Mouse (Mus musculus) heart, embryonic 14.5 days (tissue): ENCODE measurements around the gene Ddx41. TPM values are rescaled to one million over a fixed set of nuclear protein-coding genes. Genes with fewer than 3 reads are reported as not detected.

Experiments used
- ATAC-seq: fragments of 200-750 bp; cut with Nextera tagmentation; 2 replicates; pipeline ENCODE4 v1.8.0; 2017; ENCODE audit warnings: low read depth, moderate TSS enrichment; ENCODE audit not compliant: insufficient number of reproducible peaks, insufficient read depth, low FRiP score
- H3K27ac ChIP-seq, 2 experiments: fragments of 200-500 bp in 1 of 2; fragments of 300-500 bp in 1 of 2; sonication (generic) in 1 of 2; replicated peaks in 1 of 2; 2 replicates each; pipeline ENCODE4 v1.5.1; 2012 to 2014; ENCODE audit warnings: low read depth in 2 of 2, low read length in 2 of 2, control low read depth in 1 of 2, mild to moderate bottlenecking in 1 of 2, mixed read lengths in 1 of 2; ENCODE audit not compliant: control insufficient read depth in 1 of 2, insufficient read depth in 1 of 2
- H3K27me3 ChIP-seq: fragments of 300-500 bp; sonication (generic); 2 replicates; pipeline ENCODE4 v1.6.1; 2014; ENCODE audit warnings: mild to moderate bottlenecking, low read length, control low read depth; ENCODE audit not compliant: control insufficient read depth, insufficient read depth
- H3K36me3 ChIP-seq: fragments of 300-500 bp; sonication (generic); 2 replicates; pipeline ENCODE4 v1.6.1; 2014; ENCODE audit warnings: mild to moderate bottlenecking, control low read depth, low read length, mixed read lengths; ENCODE audit not compliant: control insufficient read depth, insufficient read depth
- H3K4me1 ChIP-seq, 2 experiments: fragments of 200-500 bp in 1 of 2; fragments of 300-500 bp in 1 of 2; sonication (generic) in 1 of 2; 2 replicates each; pipeline ENCODE4 v1.6.1; 2012 to 2014; ENCODE audit warnings: low read length in 2 of 2, control low read depth in 1 of 2, mixed read lengths in 1 of 2; ENCODE audit not compliant: control insufficient read depth in 2 of 2, insufficient read depth in 2 of 2
- H3K4me2 ChIP-seq: fragments of 300-500 bp; sonication (generic); 2 replicates; pipeline ENCODE4 v1.6.1; 2014; ENCODE audit warnings: mild to moderate bottlenecking, low read length
- H3K4me3 ChIP-seq, 2 experiments: fragments of 200-500 bp in 1 of 2; fragments of 300-500 bp in 1 of 2; sonication (generic) in 1 of 2; 2 replicates each; pipeline ENCODE4 v1.5.1; 2012 to 2014; ENCODE audit warnings: low read length in 2 of 2, mild to moderate bottlenecking in 2 of 2, control low read depth in 1 of 2, low read depth in 1 of 2, moderate library complexity in 1 of 2; ENCODE audit not compliant: control insufficient read depth in 1 of 2, insufficient read depth in 1 of 2
- H3K9ac ChIP-seq: fragments of 300-500 bp; sonication (generic); 2 replicates; pipeline ENCODE4 v1.6.1; 2014; ENCODE audit warnings: mild to moderate bottlenecking, low read length
- H3K9me3 ChIP-seq: fragments of 300-500 bp; sonication (generic); 2 replicates; pipeline ENCODE4 v1.6.1; 2016; ENCODE audit warnings: low read length, control low read depth; ENCODE audit not compliant: control insufficient read depth
- WGBS: fragments of 180-500 bp; shearing (Covaris S2); extraction: QIAGEN DNeasy Blood & Tissue Kit; methylation state at CpG from one replicate; pipeline ENCODE4 v1.1.7; 2014; 5-methylcytosine and 5-hydroxymethylcytosine counted together
- polyA plus RNA-seq: library from polyadenylated mRNA; unstranded; fragments of >200 nt; fragmentation: Nextera tagmentation; extraction: Ambion mirVana; gene quantifications from 2 replicates; pipeline ENCODE4 v1.2.1, GENCODE M21; 2014

Gene Ddx41
- polyA plus RNA-seq, 1 experiment from 2014 or later: 28.9 TPM

DNA sequence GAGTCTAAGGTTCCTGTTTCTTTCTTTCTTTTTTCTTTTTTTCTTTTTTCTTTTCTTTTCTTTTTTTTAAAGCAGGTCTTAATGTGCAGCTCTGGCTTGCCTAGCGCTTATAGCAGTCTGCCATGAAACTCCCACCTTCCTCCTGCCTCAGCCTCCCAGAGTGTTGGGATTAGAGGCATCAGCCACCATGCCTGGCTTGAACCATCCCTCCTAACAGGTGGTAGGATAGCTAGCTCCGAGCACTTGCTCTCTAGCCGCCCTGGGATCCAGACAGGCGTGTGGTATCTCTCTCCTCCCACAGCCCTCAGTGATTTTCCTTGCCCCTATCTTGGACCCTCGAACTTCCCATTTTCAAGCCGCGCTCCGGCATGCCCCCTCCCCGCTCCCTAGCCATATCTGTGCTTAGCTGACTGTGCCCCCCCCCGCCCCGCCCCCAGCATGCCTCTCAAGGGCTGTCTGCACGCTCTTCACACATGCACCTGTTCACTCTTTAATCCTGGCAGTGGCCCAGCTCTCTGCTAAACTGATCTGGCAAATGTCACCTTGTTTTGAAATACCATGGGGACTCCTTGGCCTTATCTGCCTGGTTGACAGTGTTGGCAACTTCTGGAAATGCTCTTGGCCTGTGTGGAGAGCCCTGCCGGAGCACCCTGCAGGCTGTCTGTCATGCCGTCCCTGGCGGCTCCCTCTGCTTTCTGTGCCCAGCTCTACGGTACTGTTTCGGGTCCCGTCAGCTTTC, 41.4 kb downstream of the Ddx41 start:
- peak overlapping the region; percentile 7 to 19; a peak in 1 of 4 replicates for H3K27ac ChIP-seq

DNA sequence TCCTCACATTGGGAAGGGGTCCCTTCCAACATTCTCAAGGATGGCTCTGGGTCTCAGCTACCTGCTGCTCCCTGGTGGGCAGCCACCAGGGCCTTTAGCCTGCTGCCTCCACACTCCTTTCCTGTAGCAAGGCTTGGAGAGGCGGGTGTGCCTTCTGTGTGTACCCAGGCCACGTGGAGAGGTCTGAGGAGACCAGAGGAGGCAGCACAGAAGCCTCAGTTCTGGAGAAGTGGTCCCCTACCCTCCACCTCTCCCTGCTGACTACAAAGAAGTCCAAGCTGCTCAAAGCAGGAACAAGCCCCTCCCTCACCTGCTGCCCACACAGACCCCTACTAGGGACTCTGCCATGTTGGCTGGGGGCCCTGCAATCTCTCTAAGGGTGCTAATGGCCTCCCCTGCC, 42.2 kb downstream of the Ddx41 start:
- Histone ChIP-seq H3K27me3 (peaks cover 56% of the 10 kb centered on the region), H3K4me2 (no peak overlapping the region), H3K4me3 (no peak overlapping the region), H3K27ac (no peak overlapping the region), H3K9ac (no peak overlapping the region), H3K4me1 (peaks cover 21 to 25% of the 10 kb centered on the region in 2 experiments), H3K9me3 (no peaks in the 10 kb centered on the region), H3K36me3 (peaks cover 26% of the 10 kb centered on the region)
- WGBS: 16% methylated on average over 2 of the region's 2 CpGs
- ATAC-seq: no peak

More for the DNA sequence above, 41.4 kb downstream of the Ddx41 start:
- no peaks in the 10 kb centered on the region for H3K9me3 ChIP-seq
- ATAC-seq: peak; percentile 87
- 2% methylated on average over 18 of the region's 18 CpGs for WGBS
- no peak overlapping the region for H3K4me3 ChIP-seq
- peaks cover 21 to 25% of the 10 kb centered on the region in 2 experiments for H3K4me1 ChIP-seq
- peaks cover 33% of the 10 kb centered on the region for H3K36me3 ChIP-seq
- peaks cover 48% of the 10 kb centered on the region for H3K27me3 ChIP-seq
- peak overlapping the region; percentile 28 for H3K4me2 ChIP-seq
- no peak overlapping the region for H3K9ac ChIP-seq

DNA sequence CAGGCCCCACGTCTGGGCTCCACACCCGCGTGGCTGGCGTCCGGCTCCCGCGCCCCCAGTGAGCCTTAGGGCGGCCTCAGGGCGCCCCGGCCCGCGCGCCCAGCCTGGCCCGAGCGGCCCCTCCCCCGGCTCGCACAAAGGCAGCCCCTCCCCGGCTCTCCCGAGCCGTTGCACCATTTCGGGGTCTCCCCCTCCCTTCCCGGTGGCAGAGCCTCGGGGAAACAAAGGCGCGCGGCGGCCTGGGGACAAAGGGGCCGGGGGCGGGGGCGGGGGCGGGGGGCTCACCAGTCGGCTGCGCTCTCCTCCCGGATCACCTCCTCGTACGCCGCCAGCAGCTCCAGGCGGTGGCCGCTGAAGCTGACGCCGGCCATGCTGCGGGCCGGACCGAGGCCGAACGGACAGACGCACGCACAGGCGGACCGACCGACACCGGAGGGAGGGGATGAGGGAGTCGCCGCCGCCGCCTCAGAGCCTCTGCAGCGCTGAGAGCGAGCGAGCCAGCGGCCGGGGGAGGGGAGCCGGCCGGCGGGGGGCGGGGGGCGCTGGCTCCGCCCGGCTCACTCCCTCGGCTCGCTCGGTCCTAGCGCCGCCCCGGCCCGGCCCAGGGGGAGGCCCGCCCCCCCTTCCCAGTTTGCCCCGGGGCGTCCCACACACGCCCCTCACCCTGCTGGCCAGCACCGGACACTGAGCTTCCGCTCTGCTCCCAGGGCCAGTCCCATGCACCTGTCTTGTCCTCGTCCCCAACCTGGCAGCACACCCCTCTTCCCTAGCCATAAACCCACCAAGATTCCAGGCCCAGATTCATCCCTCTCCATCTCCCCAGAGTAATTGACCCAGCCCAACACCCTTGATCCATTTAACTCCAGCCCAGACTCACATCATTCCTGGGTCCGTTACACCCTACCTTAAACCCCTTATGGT, 48.6 kb downstream of the Ddx41 start, which contains the start of gene Dbn1:
Dbn1 (minus strand) TSS at position 534 of the 921 bp plus-strand sequence.
- peak within 1 kb of the TSS; percentile 95 for H3K9ac ChIP-seq
- H3K4me2 ChIP-seq: peak within 1 kb of the TSS; percentile 89
- peak within 1 kb of the TSS; percentile 84 to 85 for H3K4me3 ChIP-seq
- peaks cover 17 to 36% of the 10 kb centered on the region in 2 experiments; a peak in 3 of 4 replicates for H3K4me1 ChIP-seq
- H3K27me3 ChIP-seq: peaks cover 80% of the 10 kb centered on the region
- no peaks in the 10 kb centered on the region for H3K9me3 ChIP-seq
- H3K36me3 ChIP-seq: 0 out of 2 replicates have a peak, but pooled peaks cover 3% of the 10 kb centered on the region
- under 1% methylated on average over 49 of the region's 83 CpGs for WGBS
- H3K27ac ChIP-seq: peak within 1 kb of the TSS; percentile 55 to 83
- peak; percentile 74 for ATAC-seq

DNA sequence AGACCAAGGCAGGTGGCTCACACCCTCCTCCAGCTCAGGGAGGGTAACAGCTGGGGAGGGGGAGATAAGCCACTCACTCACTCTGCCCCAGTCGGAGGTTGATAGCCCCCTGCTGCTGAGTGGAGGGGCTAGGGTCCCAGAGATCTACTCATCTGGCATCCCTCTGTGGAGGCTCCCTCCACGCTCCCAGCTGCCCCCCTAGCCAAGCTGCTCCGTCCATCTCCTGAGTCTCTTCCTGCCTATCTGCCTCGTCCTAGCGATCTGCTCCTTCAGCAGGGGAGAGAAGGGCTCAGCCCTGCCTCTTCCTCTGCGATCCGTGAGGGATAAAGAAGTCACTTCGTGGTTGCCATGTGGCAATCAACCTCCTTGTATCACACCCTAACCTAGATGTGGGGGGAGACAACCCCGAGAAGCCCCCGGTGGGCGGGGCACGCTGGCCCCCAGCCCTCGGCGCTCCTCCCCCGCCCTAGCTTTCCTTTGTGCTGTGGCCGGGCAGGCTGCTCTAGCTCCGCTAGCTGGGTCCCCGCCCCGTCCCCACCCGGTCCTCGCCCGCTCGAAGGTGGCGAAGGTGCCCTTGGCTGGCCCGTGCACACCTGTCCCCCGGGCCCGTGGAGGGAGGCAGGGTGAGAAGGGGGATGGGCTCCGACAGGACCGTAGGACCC, 49.4 kb downstream of the Ddx41 start:
- H3K4me2 ChIP-seq: peak overlapping the region; percentile 89
- H3K27ac ChIP-seq: peak overlapping the region; percentile 55 to 83
- H3K4me3 ChIP-seq: peak overlapping the region; percentile 84 to 85
- under 1% methylated on average over 26 of the region's 29 CpGs for WGBS
- peaks cover 75% of the 10 kb centered on the region for H3K27me3 ChIP-seq
- no peaks in the 10 kb centered on the region for H3K9me3 ChIP-seq
- H3K4me1 ChIP-seq: peaks cover 25 to 44% of the 10 kb centered on the region in 2 experiments; a peak in 3 of 4 replicates
- peaks cover 9% of the 10 kb centered on the region for H3K36me3 ChIP-seq
- ATAC-seq: 0 out of 2 replicates have a peak, but pooled peaks have one; percentile 32
- peak overlapping the region; percentile 95 for H3K9ac ChIP-seq

DNA sequence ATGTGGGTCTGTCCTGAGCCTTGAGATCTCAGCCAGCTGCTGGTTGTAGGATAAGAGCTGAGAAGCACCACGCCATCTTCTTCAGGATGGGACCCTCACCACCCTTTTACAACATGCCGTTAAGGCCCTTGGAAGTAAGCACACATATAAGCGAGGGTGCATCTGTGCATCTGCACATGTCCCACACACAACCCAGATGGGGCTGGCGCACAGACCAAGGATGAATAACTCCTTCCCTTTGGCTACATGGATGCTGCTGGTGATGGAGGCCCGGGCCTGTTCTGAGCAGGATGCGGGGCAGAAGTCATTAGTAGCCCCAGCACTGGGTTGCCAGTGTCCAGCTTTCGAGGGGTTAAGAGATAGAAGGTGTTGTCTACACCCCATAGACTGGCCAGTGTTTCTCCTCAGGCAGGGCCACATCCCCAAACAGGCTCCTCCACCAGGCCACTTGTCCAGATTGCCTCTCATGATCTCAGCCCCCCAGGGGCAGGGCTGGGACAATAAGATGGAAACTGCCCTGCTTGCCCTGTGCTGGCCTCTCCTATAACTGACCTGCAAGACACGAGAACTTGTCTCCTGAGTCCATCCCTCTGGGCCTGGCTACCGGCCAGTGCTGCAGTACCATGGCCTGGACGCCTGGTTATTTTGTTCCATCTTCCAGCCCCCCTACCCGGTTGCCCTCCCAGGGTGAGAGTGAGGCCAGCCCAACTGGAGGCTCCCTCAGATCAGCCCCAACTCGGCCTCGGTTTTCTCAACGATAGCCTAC, 50.2 kb downstream of the Ddx41 start:
- H3K4me1 ChIP-seq: peaks cover 25 to 46% of the 10 kb centered on the region in 2 experiments; a peak in 3 of 4 replicates
- 47% methylated on average over 14 of the region's 14 CpGs for WGBS
- H3K4me2 ChIP-seq: peak overlapping the region; percentile 89
- H3K9me3 ChIP-seq: no peaks in the 10 kb centered on the region
- H3K27me3 ChIP-seq: peaks cover 72% of the 10 kb centered on the region
- peak overlapping the region; percentile 84 to 85 for H3K4me3 ChIP-seq
- 0 out of 4 replicates have a peak overlapping the region, but pooled peaks of 1 of the 2 experiments have one; percentile 14 for H3K27ac ChIP-seq
- H3K9ac ChIP-seq: peak overlapping the region; percentile 95
- no peak for ATAC-seq
- peaks cover 17% of the 10 kb centered on the region for H3K36me3 ChIP-seq

DNA sequence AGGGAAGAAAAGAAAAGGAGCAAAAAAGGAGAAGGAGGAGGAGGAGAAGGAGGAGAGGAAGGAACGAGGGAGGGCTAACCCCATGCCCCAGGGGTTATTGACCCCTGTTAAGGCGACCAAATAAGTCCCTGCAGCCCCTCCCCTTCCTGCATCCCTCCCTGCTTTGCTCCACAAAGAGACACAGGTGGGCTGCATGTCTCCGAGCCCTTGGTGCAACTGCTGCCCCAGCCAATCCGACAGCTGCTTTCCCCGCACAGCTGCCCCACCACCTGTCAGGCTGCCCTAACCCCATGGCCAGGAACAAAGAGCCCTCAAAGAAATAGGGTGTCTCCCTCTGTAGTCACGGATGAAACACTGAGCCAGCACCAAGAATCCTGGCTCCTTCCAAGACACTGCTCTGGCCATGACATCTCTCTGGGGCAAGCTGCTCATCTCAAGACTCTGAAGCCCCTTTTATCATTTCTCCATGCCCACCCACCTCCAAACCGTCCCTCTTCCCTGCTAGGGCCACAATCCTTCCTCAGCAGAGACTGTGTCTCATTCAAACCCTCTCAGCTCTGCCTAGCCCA, 51.9 kb downstream of the Ddx41 start:
- no peak overlapping the region for H3K9ac ChIP-seq
- peaks cover 63% of the 10 kb centered on the region for H3K27me3 ChIP-seq
- no peaks in the 10 kb centered on the region for H3K9me3 ChIP-seq
- 54% methylated on average over 7 of the region's 7 CpGs for WGBS
- peaks cover 33% of the 10 kb centered on the region for H3K36me3 ChIP-seq
- no peak overlapping the region for H3K4me3 ChIP-seq
- no peak overlapping the region for H3K27ac ChIP-seq
- ATAC-seq: no peak
- no peak overlapping the region for H3K4me2 ChIP-seq
- peaks cover 25 to 46% of the 10 kb centered on the region in 2 experiments; a peak in 3 of 4 replicates for H3K4me1 ChIP-seq
